Mouse (Mus musculus) cerebellum, postnatal 36 days (tissue): ENCODE measurements around the gene Exd2.

Experiments
- DNase-seq, 2 experiments: peaks; one replicate each; pipeline ENCODE4 v3.0.0; 2021 to 2022; ENCODE audit warnings: mixed read lengths in 2 of 2

Exd2 gene

DNA sequence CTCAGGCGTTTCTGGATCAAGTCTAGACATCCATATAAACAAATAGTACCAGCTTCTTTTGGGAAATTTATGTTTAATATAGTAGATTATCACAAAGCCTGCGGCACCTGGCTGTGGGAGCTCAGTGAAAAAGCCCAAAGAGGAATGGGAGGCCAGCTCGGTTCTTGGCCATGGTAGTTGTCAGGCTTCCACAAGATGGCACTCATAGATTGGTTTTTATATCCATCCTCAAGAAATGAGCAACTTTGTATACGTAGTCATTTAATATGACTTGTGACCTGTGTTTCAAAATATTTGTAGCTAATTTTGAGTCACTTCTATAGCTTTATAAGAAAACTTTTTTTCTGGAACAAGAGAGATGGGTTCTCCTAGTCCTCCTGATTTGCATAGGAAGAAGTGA lies 35.5 kb downstream of the Exd2 start:
- DNase-seq, result no peak

DNA sequence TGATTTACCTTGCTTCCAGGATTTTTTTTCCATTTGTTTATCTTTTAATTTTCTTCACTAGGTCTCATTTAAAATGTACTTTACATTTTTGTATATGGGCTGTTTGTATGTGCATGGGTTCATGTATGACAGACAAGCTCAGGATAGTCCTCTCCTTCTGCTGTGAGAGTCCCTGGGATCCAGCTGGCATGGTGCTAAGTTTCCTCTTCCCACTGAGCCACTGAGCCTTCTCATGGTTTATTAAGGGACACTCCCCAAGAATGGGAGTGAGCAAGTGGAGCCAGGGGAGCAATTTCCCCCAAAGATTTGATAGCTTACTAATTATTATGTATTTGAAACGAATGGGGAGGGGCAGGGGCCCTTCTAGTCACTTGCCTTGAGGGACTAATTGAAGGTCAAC lies 37.6 kb downstream of the Exd2 start:
- no peak for DNase-seq

DNA sequence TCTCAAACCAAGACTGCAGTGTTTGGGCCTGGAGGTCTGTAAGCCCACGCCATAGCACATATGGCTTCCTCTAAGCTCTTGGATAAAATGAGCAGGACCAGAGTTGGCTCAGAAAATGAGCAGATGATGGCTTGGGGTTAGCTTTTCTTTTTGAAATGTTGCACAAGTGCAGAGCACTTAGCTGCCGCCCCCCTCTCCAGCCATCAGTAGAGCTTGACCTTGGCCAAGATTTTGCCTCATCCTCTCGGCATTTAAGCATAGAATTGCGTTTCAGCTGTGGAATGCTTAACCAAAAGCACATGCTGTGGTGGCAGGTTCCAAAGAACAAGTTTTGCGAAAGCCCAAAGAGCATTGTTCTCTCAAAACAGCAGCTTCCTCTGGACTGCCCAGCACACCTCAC lies 41.8 kb downstream of the Exd2 start:
- DNase-seq, result no peak

DNA sequence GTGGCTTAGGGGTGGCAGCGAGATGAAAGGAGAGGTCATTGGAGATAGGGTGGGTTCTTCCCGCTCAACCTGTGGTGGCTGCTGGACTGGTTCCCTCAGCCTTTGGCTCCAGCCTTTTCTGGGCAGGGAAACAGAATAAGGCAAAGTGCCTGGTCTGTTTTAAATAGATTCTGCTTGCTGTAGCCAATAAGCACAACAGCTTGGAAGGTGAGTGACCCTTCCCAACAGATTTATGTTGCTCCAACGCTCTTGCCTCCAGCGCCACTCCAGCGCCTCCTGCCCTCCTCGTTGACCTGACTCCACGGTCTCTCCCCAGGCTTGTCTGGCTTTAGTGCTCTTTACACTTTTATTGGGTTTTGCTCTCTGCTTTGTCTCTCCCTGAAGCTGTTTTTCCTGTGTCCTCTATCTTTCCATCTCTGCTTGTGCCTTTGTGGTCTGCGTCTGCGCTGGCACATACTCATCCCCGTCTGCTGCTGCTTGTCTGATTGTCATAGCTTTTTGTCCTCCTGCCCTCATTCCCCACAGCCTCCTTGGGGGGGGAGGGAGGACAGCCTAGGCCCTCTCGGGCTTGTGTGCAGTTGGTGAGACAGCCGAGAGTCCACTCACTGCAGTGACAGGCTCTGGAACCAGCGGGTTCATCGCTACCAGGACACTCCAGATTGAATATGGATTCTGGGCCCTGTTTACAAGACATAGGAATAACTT lies 44.3 kb downstream of the Exd2 start:
- DNase-seq, result no peak

DNA sequence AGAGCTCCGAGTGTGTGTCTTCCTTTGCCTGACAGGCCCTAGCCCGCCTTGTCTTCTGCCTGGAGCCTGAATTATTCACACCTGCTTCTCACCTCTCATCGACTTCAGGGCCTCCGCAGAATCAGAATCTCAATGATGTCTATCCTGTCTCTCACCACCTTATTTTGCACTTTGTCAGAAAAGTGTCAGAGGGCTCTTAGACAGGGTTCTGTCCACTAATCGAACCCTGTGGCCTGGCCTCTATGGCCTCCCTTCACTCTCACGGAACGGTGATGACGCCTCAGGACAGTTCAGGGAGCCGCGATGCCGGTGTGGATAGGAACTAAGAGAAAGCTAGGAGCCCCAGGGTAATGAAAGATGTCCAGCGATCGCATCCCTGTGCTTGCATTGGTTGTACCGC lies 55.1 kb downstream of the Exd2 start, which contains the start of gene Galnt16:
Gene Galnt16 (plus strand): TSS at position 301 of the 400 bp plus-strand sequence.
- no peak for DNase-seq

DNA sequence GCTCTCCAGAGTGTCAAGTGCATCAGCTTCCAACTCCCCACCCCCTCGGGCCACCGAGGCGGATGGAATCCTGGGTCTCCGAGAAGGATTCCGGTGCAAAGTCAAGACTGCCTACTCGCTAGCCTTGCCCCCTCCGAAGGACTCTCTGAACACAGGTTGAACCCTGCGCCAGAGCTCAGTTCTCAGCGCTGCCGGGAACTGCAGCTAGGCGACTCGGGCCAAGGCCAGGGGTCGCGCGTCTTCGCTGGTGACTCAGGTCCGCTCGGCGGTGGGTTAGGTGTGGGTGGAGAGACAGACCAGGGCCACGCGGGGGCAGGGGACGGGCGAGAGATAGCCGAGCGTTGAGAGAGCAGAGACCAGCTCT lies 55.5 kb downstream of the Exd2 start:
- DNase-seq, result peak; percentile 54 to 55

DNA sequence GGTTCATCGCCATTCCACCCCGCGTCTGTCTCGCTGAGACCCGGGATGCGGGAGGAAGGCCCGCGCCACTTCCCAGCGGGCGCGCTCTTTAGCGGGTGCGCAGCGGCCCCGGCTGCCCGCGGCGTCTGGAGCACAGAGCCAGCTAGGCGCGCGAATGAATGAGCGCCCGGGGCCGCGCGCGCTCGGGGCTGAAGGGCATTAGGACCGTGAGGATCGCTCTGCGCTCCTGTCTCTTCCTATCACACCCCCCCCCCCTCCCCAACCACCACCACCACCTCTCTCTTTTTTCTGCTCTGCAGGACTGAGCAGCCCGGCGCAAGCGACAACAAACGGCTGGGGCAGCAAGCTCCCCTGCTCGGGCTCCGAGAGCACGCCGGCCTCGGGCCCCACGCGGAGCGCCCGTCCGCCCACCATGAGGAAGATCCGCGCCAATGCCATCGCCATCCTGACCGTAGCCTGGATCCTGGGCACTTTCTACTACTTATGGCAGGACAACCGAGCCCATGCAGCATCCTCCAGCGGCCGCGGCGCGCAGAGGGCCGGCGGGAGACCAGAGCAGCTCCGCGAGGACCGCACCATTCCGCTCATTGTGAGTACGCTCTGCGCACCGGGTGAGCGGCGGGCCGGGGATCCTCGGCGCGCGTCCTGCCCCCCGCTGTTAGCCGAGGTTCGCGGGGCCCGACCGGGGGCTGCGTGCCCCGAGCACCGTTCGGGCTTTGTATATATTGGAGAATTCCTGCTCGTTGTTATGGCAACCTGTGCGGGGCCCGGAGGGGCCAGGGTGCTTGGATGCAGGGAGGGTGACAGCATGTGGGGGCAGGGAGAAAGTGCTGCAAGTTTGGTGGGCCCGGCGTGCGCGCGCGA lies 56.1 kb downstream of the Exd2 start:
- peak; percentile 56 to 68 for DNase-seq

DNA sequence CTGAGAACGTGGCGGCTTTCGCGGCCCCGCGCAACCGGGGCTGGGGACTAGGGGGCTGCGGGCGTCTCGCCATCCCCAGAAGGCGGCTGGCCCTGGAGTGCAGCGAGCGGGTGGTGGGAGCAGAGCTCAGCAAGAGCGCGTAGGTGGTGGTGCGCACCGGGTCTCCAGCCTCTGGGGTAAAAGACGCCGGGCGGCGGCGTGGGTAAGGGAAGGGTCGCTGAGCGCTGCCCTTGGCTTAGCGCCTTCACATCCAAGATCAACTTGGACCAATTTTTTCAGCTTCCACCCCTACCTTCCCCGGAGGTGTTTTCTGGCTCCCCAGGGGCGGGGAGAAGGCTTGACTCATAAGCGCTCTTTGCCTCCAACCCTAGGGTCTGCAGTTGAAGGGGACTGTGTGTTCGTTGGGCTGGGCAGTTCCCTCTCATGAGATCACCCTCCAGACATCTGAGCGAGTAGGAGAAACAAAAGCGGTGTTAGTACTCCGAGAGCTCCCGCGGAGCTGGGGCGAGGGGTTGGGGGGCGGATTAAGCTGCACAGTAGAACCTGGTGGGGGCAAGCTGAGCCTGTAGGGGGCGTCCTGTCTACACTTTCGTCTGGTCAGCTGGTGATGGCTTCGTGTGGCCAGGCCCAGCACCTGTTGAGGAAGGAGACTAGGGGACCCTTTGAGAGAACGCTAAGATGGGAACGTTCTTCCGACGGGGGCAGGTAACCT lies 56.9 kb downstream of the Exd2 start:
- DNase-seq, result peak; percentile 57 to 63

DNA sequence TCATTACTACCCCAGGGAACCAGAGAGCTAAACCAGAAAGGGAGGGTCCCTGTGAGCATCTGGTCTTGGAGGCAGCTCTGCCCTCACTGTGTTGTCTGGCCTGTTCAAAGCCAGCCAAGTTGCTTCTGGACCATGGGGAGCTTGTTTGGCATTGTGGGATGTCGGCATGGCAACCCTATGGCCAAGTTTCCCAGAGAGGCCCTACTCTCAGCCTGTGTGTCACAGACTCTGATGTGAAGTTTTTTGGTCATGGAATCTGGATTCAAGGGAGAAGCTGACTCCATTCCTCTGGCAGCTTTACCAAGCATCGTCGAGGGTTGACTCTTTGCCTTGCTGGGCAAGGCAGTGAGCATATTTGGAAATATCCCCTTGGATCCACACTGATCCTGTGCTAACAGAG lies 59.1 kb downstream of the Exd2 start:
- no peak for DNase-seq

DNA sequence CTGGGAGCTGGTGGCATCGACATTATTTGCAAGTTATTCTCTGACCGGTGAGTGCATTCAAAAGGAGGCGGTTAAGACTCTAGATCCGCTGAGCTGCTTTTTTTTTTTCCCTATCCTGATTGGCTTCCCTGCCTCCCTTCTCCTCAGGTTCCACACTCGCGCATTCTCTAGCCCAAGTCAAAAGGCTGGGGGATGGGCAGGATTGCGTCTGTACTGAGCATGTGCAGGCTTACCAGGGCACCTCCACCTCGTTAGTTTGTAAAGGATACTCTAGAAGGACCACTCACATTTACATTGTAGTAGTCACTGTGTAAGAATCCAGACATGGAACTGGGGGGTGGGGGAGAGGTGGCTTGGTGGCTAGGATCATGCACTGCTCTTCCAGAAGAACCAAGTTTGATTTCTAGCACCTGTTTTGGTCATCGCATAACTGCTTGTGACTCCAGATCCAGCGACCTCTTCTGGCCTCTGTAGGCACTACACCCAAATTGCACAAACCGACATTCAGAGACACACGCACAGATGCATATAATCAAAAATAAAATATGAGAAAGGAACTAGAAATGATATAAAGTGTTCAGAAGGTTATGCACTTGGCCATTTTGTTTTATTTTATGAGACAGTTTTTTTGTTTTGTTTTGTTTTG lies 61.5 kb downstream of the Exd2 start:
- DNase-seq, result no peak

DNA sequence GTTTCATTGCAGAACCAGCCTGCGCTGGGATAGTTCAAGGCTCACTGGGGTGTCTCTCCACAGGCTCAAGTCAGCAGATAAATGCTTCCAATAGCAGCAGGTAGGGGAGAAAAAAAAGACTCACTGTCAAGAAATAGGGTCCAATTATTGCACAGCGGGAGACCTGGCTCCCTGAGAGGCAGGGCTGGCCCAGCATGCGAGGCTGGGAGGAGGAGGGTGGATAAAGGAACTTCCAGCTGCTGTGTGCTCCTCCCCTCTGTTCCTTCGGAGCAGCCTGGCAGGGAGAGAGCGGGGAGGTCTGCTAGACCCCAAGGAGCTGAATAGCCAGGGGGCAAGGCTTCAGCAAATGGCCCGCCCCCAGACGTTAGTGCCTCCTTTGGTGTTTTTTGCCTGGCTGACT lies 62.6 kb downstream of the Exd2 start:
- no peak for DNase-seq

DNA sequence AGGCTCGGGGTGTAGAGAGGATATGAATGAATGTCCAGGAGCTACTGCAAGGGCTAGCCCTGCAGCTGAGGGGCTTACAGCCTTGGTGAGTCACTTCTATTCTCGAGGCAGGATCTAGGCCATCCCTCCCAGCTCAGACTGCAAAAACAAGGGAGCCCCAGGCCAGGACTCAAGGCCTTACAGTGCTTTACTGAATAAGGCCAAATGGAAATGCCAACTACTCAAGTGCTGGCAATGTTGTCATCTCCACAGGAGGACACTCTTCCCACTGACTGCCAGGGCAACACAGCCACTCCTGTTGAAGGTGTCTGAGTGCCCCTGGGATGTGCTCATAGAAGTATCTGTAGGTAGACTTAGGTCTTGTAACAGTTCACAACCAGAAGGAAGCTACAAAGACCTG lies 63.6 kb downstream of the Exd2 start:
- DNase-seq, result no peak

DNA sequence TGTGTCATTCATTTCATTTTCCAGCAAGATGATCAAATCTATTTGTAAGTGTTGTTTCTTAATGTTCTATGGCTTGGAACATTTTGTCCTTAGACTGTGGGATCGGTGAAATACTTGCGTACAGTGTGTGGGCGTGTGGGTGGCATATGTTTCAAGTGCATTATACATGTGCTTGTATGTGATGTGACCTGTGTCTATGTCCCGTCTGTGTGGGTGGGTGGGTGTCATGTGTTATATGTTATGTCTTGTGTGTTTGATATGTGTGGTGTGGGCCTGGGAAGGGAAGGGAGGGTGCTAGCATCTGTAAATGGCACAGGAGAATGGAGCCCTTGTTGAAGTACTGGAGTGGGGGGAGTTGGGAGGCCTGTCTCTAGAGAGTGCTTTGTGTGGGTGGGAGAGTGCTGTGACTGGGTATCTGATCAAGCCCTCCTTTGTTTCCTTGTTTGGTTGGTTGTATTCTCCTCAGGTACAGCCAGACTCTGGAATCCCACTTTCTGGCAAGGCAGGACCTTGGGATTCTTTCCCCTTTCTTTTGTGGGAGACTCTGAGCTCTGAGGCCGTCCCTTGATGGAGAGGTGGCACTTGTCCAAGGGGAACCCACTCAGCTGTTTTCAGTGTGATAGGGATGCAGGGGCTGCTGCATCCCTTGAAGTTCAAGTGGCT lies 65.0 kb downstream of the Exd2 start:
- DNase-seq, result no peak

DNA sequence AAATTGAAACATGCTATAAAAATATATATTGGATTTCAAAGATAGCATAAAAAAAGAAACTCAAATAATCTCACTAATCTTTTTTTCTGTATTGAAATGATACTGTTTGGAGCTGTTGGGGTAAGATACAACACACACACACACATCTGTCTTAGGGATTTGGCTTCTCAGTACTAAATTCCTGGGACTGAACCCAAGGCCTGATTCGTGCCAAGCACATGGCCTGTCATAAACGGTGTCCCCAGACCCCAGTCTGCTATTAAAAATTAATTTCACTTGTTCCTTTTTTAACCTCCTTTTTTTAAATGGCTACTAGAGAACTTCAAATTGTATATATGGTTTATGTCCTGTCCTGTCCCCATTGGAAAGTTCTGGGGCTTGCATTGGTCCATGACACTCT lies 67.2 kb downstream of the Exd2 start:
- DNase-seq, result no peak

DNA sequence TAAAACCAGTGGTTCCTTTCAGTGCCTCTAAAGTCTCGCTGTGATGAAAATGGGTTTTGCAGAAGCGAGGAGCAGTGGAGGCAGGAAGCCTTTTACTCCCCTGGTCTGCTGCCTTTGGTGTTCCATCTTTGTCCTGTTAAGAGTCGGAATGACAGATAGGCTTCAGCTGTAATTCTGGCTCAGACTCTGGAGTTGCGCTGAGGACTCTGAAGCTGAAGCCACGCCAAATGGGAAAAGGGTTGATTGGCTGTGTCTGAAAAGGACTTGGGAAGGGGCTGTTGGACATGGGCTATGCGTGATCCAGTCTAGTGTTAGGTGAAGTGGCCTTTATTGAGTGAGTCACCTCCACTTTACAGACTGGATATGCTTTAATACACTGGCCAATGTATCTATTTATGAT lies 67.7 kb downstream of the Exd2 start:
- DNase-seq, result no peak

DNA sequence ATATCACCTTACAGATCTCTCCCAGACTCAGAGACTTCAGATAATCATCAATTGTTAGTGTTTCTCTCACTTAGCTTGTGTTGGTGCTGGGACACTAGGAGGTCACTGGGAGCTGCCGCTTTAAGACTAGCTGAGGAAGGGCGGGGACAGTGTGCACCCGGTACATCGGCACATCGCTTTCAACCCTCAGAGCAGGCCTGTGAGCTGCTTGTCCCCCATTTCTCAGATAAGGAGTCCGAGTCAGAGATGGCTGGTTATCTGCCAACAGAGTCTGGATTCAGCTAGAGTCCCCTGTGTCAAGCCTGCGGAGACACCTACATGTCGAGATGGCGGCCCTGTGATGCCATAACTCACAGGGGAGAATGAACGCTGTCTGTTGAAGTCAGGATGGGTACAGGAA lies 68.7 kb downstream of the Exd2 start:
- DNase-seq, result no peak

DNA sequence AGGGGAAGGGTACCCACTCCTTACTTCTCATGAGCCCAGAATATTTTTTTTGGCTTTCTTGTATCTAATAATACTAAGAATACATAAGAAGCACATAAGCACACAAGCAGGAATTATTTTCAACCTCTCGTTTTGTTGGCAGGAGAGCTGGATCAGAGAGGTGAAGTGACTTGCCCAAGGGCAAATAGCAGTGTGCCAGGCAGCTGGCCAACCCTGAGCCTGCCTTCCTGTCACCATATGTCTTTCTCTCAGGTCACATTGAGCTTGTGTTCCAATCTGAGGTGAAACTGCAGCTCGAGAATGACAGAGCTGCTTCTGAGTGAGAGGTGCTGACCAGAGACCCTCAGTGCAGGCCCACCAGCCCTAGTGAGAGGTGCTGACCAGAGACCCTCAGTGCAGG lies 71.0 kb downstream of the Exd2 start:
- peak; percentile 40 to 57 for DNase-seq

DNA sequence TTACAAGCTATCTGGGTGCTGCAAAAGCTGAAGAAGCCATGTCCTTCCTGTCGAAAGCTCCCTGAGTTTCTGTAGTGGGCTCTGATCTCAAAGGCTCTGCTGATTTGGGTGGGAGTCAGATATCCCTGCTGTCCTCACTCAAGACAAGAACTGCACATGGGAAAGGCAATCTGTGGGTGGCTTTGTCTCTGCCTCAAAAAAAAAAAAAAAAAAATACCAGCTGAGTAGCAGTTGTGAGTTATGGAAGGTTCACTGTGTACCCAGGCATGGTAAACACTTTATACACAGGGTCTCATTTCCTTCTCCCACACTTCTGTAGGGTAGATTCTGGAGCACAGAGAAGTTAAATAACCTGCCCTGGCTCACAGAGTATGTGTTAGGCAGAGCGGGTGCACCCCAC lies 74.4 kb downstream of the Exd2 start:
- DNase-seq, result no peak

DNA sequence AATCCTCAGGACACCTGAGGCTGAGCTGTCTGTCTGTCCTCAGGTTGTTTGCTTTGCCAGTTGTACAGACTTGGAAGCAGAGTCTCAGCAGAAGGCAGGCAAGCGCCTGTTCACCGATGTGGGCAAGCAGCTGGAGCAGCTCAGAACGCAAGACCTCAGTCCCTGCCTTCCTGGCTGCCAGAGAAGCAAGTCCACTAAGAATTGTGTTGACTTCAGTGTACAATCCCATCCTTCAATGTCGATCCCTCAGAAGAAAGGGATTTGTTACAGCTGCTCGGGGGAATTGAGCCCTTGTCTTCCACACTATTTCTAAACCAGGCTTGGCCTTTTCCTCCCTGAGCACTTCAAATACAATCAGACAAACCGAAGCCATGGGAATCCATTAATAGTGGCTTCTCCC lies 75.4 kb downstream of the Exd2 start:
- no peak for DNase-seq

DNA sequence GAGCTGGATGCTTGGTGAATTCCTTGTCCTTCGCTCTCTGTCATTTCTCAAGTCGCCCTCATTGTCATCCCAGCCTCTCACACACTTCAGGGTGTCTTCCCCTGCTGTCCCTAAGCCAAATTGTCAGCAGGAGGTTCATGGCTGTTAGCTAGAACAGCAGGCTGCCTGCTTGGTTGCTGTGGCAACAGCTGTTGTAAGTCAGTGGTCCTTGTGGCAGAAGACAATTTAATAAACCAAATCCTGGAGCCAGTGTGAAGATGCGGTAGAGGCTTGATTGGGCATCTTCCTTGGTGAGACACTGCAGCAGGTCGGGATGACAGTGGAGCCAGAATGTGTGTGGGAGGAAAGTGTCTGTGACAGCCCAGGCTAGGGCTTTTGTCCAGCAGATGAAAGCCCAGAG lies 82.4 kb downstream of the Exd2 start:
- peak; percentile 30 to 39 for DNase-seq

DNA sequence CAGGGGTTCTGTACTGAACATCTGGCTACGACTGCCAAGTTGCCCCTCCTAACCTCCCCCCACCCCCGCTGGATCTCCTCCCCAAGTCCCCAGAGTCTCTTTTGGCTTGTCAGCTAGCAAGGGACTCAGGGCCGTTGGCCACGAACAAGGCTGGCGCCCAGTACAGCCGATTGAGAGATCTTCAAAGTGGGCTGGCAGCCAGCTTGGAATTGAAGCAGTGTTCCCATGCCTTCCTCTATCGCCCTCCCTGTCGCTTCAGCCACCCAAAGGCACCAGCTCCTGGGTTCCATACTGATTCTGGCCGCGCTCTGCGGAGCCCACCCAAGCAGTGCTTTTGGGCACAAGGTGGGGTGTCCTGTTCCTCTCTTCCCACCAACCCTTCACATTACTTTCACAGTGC lies 86.8 kb downstream of the Exd2 start:
- DNase-seq, result peak; percentile 25 to 34
